Mouse (Mus musculus): ENCODE results near the gene Sipa1.

The Sipa1 gene

DNA sequence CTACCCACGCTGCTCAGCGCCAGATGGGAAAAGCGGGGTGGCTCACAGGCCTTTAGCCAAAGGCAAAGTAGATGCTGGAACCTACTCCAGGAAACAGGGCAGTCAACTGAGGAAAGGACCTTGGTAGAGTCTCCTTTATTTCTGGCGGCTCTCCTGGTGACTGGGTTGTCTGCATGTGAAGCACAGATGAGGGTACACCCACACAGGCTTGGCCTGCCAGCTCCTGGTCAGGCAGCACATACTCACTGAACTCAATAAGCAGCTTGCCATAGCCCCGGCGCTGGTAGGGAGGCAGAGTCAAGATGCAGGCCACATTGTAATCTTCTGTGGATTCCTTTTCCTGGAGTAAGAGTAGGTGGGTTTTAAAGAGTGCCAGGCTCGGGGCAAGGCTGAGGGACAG is 58.4 kb downstream of the Sipa1 start:
- DNase-seq (ENCODE audit: low spot score) = no peak

DNA sequence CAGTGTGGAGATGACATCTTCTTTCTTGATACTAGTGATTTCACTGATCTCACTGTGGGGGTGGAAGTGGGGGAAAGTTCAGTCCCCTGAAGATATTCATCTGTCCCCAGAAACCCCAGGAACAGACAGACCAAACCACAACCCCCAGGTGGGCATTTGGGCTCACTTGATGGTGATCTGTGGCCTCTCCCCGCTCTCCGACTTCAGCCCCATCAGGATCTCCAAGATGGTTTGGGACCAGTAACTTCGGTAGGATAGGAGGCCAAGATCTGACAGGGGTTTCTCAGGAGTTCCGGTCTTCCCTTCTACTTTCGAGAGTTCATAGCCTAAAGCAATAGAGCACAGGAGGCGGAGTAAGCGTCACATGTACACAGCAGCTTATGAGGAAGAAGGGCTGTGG is 59.8 kb downstream of the Sipa1 start:
- DNase-seq (ENCODE audit: low spot score) = no peak

DNA sequence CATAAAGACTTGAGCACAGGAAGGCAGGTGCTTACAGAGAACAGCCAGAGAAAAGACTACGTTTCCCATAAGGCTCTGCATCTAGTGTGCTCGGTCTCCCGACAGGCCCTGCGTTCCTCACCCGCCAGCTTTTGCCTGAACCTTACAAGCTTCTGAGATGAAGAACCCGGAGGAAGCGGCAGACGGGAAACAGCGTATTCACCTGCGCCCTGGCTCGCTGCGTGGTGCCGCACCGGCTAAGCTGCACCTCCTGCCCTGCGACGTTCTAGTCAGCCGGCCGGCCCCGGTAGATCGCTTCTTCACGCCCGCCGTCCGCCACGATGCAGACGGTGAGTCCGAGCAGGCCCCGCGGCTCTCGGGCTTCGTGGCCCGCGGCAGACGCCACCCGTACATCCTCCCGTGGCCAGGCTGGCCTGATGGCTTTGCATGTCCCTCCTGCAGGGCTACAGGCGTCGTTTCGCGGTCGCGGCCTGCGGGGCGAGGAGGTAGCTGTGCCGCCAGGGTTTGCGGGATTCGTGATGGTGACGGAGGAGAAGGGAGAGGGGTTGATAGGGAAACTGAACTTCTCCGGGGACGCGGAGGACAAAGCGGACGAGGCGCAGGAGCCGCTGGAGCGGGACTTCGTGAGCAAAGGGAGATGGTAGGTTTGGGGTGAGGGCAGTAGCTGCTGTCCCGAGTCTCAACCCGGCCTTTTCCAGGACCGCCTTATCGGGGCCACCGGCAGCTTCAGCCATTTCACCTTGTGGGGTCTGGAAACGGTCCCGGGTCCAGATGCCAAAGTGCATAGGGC is 61.6 kb downstream of the Sipa1 start, which contains the start of gene Rnaseh2c:
Rnaseh2c (plus strand) TSS at position 122 of the 790 bp plus-strand sequence.
- peak; percentile 57 for DNase-seq (ENCODE audit: low spot score)

All from urinary bladder, postnatal 25 days (tissue).